Mouse (Mus musculus) macrophage (primary cell): ENCODE data around the gene Tshz3. TPM values are rescaled to one million over a fixed set of nuclear protein-coding genes. Genes with fewer than 3 reads are reported as not detected.

Source experiments
- H3K27ac ChIP-seq: fragments of 350-480 bp; formaldehyde crosslinking; 2 replicates; pipeline ENCODE4 v1.9.0; 2021
- H3K36me3 ChIP-seq: fragments of 350-480 bp; formaldehyde crosslinking; 2 replicates; pipeline ENCODE4 v1.9.0; 2021; ENCODE audit errors: inconsistent target
- H3K4me3 ChIP-seq: fragments of 350-480 bp; formaldehyde crosslinking; 2 replicates; pipeline ENCODE4 v1.9.0; 2021; ENCODE audit errors: inconsistent target
- H3K79me2 ChIP-seq: fragments of 350-480 bp; formaldehyde crosslinking; 2 replicates; pipeline ENCODE4 v1.9.0; 2021; ENCODE audit errors: inconsistent target
- WGBS: methylation state at CpG from one replicate; pipeline ENCODE4 v1.1.7; 2026; ENCODE audit warnings: inconsistent platforms; ENCODE audit not compliant: missing documents; 5-methylcytosine and 5-hydroxymethylcytosine counted together
- polyA plus RNA-seq: library from polyadenylated mRNA; stranded (reverse); fragments of 250-400 nt; gene quantifications from 3 replicates; pipeline ENCODE4 v1.2.4, GENCODE M21; 2018; ENCODE audit warnings: inconsistent platforms
- total RNA-seq, 78 experiments: library from RNA; depleted of rRNA; stranded (reverse); fragments of 250-400 nt; gene quantifications; 1 replicate in 9 of 78; 2 replicates in 24 of 78; 3 replicates in 43 of 78; 4 replicates in 2 of 78; pipeline ENCODE4 v1.2.4; 2018; ENCODE audit warnings: inconsistent platforms in 56 of 78

Gene Tshz3
- 1 to 10 TPM in 1 of 26 experiments, under 1 TPM in 1, not detected in 24; 0.56 to 1.3 TPM for total RNA-seq (2018; cell fraction: chromatin; rRNA removed)
- total RNA-seq (2018; cell fraction: cytosol; rRNA removed): under 1 TPM in 3 of 26 experiments, not detected in 23; 0.03 TPM
- under 1 TPM in 1 of 26 experiments, not detected in 25; 0.34 TPM for total RNA-seq (2018; cell fraction: nucleus; rRNA removed)
- not detected in 3 replicates for polyA plus RNA-seq

GRCm38 (mm10) chr7:36697856-36698588 is at the start of gene Tshz3:
TSS of gene Tshz3 (plus strand) at chr7:36698118.
- H3K4me3 ChIP-seq: no peak within 1 kb of the TSS
- H3K36me3 ChIP-seq: no peaks in the 10 kb centered on the region
- H3K27ac ChIP-seq: no peak within 1 kb of the TSS
- WGBS: 1% methylated on average over 27 of the region's 88 CpGs
- H3K79me2 ChIP-seq: no peaks in the 10 kb centered on the region

GRCm38 (mm10) chr7:36655931-36656330 is 42.0 kb upstream of the Tshz3 start:
- Histone ChIP-seq H3K4me3 (no peak overlapping the region), H3K27ac (no peak overlapping the region), H3K79me2 (no peaks in the 10 kb centered on the region), H3K36me3 (no peaks in the 10 kb centered on the region)
- 85% methylated on average over 4 of the region's 4 CpGs for WGBS

GRCm38 (mm10) chr7:36656401-36656800 is 41.5 kb upstream of the Tshz3 start:
- no peak overlapping the region for H3K4me3 ChIP-seq
- H3K79me2 ChIP-seq: no peaks in the 10 kb centered on the region
- H3K36me3 ChIP-seq: no peaks in the 10 kb centered on the region
- H3K27ac ChIP-seq: no peak overlapping the region

GRCm38 (mm10) chr7:36658331-36658730 is 39.6 kb upstream of the Tshz3 start:
- Histone ChIP-seq H3K36me3 (no peaks in the 10 kb centered on the region), H3K79me2 (no peaks in the 10 kb centered on the region), H3K4me3 (no peak overlapping the region), H3K27ac (no peak overlapping the region)
- WGBS: 90% methylated on average over 5 of the region's 5 CpGs

GRCm38 (mm10) chr7:36659265-36659664 is 38.7 kb upstream of the Tshz3 start:
- H3K79me2 ChIP-seq: no peaks in the 10 kb centered on the region
- WGBS: 84% methylated on average over 7 of the region's 7 CpGs
- no peaks in the 10 kb centered on the region for H3K36me3 ChIP-seq
- no peak overlapping the region for H3K4me3 ChIP-seq
- H3K27ac ChIP-seq: no peak overlapping the region

- Histone ChIP-seq H3K79me2 (no peaks in the 10 kb centered on the region), H3K36me3 (no peaks in the 10 kb centered on the region), H3K27ac (no peak overlapping the region), H3K4me3 (no peak overlapping the region)
- WGBS: 87% methylated on average over 8 of the region's 9 CpGs
Measured at GRCm38 (mm10) chr7:36660654-36661053, 37.3 kb upstream of the Tshz3 start.

- Histone ChIP-seq H3K36me3 (no peaks in the 10 kb centered on the region), H3K4me3 (no peak overlapping the region), H3K79me2 (no peaks in the 10 kb centered on the region), H3K27ac (no peak overlapping the region)
- WGBS: 89% methylated on average over 7 of the region's 7 CpGs
Measured at GRCm38 (mm10) chr7:36663431-36663830, 34.5 kb upstream of the Tshz3 start.

- H3K4me3 ChIP-seq: no peak overlapping the region
- no peaks in the 10 kb centered on the region for H3K79me2 ChIP-seq
- WGBS: 13% methylated on average over 5 of the region's 5 CpGs
- no peaks in the 10 kb centered on the region for H3K36me3 ChIP-seq
- H3K27ac ChIP-seq: no peak overlapping the region
Measured at GRCm38 (mm10) chr7:36667767-36668166, 30.2 kb upstream of the Tshz3 start.

GRCm38 (mm10) chr7:36678031-36678430 is 19.9 kb upstream of the Tshz3 start:
- Histone ChIP-seq H3K4me3 (no peak overlapping the region), H3K79me2 (no peaks in the 10 kb centered on the region), H3K27ac (no peak overlapping the region), H3K36me3 (no peaks in the 10 kb centered on the region)
- 28% methylated on average over 8 of the region's 8 CpGs for WGBS

- Histone ChIP-seq H3K4me3 (no peak overlapping the region), H3K79me2 (no peaks in the 10 kb centered on the region), H3K27ac (no peak overlapping the region), H3K36me3 (no peaks in the 10 kb centered on the region)
- WGBS: 21% methylated on average over 10 of the region's 10 CpGs
Measured at GRCm38 (mm10) chr7:36678510-36678909, 19.4 kb upstream of the Tshz3 start.

GRCm38 (mm10) chr7:36679031-36679618 is 18.8 kb upstream of the Tshz3 start:
- no peak overlapping the region for H3K4me3 ChIP-seq
- no peaks in the 10 kb centered on the region for H3K79me2 ChIP-seq
- no peak overlapping the region for H3K27ac ChIP-seq
- H3K36me3 ChIP-seq: no peaks in the 10 kb centered on the region
- WGBS: 2% methylated on average over 9 of the region's 9 CpGs

GRCm38 (mm10) chr7:36679866-36680458 is 18.0 kb upstream of the Tshz3 start:
- H3K36me3 ChIP-seq: no peaks in the 10 kb centered on the region
- H3K27ac ChIP-seq: no peak overlapping the region
- H3K4me3 ChIP-seq: no peak overlapping the region
- no peaks in the 10 kb centered on the region for H3K79me2 ChIP-seq
- 12% methylated on average over 17 of the region's 18 CpGs for WGBS

- Histone ChIP-seq H3K27ac (no peak overlapping the region), H3K79me2 (no peaks in the 10 kb centered on the region), H3K4me3 (no peak overlapping the region), H3K36me3 (no peaks in the 10 kb centered on the region)
- no CpG with 5 or more reads among the region's 1 CpGs for WGBS
Measured at GRCm38 (mm10) chr7:36687508-36687907, 10.4 kb upstream of the Tshz3 start.

GRCm38 (mm10) chr7:36689049-36689793 is 8.7 kb upstream of the Tshz3 start:
- H3K27ac ChIP-seq: no peak overlapping the region
- WGBS: 78% methylated on average over 7 of the region's 7 CpGs
- H3K79me2 ChIP-seq: no peaks in the 10 kb centered on the region
- no peaks in the 10 kb centered on the region for H3K36me3 ChIP-seq
- H3K4me3 ChIP-seq: no peak overlapping the region
